Mouse (Mus musculus) stomach, postnatal 0 days (tissue): Measurements from ENCODE around the gene Eya4. TPM values are rescaled to one million over a fixed set of nuclear protein-coding genes. Genes with fewer than 3 reads are reported as not detected.

Source experiments
- ATAC-seq: fragments of 200-750 bp; cut with Nextera tagmentation; 2 replicates; pipeline ENCODE4 v1.8.0; 2017; ENCODE audit not compliant: low FRiP score, low TSS enrichment
- DNase-seq: peaks from one replicate; pipeline ENCODE4 v3.0.0-alpha.2; 2016; ENCODE audit warnings: low spot score
- H3K27ac ChIP-seq: fragments of 300-500 bp; sonication (generic); replicated peaks from 2 replicates; pipeline ENCODE4 v1.5.1; 2014; ENCODE audit warnings: mild to moderate bottlenecking, control low read depth
- H3K27me3 ChIP-seq: fragments of 300-500 bp; sonication (generic); 2 replicates; pipeline ENCODE4 v1.6.1; 2014; ENCODE audit warnings: low read length; ENCODE audit not compliant: control insufficient read depth, insufficient read depth
- H3K36me3 ChIP-seq: fragments of 300-500 bp; sonication (generic); 2 replicates; pipeline ENCODE4 v1.6.1; 2014; ENCODE audit warnings: low read length, mixed read lengths; ENCODE audit not compliant: control insufficient read depth, insufficient read depth
- H3K4me1 ChIP-seq: fragments of 300-500 bp; sonication (generic); replicated peaks from 2 replicates; pipeline ENCODE4 v1.6.1; 2014; ENCODE audit warnings: antibody characterized with exemption; ENCODE audit not compliant: control insufficient read depth, insufficient read depth
- H3K4me2 ChIP-seq: fragments of 300-500 bp; sonication (generic); replicated peaks from 2 replicates; pipeline ENCODE4 v1.6.1; 2014; ENCODE audit warnings: low read depth, mild to moderate bottlenecking, control low read depth, moderate library complexity
- H3K4me3 ChIP-seq: fragments of 300-500 bp; sonication (generic); 2 replicates; pipeline ENCODE4 v1.5.1; 2014; ENCODE audit warnings: low read depth, low read length, control low read depth
- H3K9ac ChIP-seq: fragments of 300-500 bp; sonication (generic); 2 replicates; pipeline ENCODE4 v1.6.1; 2014; ENCODE audit warnings: mild to moderate bottlenecking, low read length, control low read depth, mixed read lengths
- H3K9me3 ChIP-seq: fragments of 300-500 bp; sonication (generic); 2 replicates; pipeline ENCODE4 v1.6.1; 2016; ENCODE audit warnings: low read length; ENCODE audit not compliant: control insufficient read depth
- CTCF ChIP-seq: IDR thresholded peaks from 2 replicates; pipeline ENCODE4 v1.5.1; 2016; ENCODE audit warnings: antibody characterized with exemption, low read depth, mild to moderate bottlenecking, moderate library complexity
- EP300 ChIP-seq: optimal IDR thresholded peaks from 2 replicates; pipeline ENCODE3; 2016; ENCODE audit warnings: antibody characterized with exemption
- WGBS: fragments of 180-500 bp; shearing (Covaris S2); extraction: QIAGEN DNeasy Blood & Tissue Kit; methylation state at CpG from one replicate; pipeline ENCODE4 v1.1.7; 2014; 5-methylcytosine and 5-hydroxymethylcytosine counted together
- polyA plus RNA-seq: library from polyadenylated mRNA; unstranded; fragments of >200 nt; fragmentation: Nextera tagmentation; extraction: Ambion mirVana; gene quantifications from 2 replicates; pipeline ENCODE4 v1.2.1, GENCODE M21; 2015

Eya4 gene
- polyA plus RNA-seq, 1 experiment from 2014 or later, result 0.33 TPM

DNA sequence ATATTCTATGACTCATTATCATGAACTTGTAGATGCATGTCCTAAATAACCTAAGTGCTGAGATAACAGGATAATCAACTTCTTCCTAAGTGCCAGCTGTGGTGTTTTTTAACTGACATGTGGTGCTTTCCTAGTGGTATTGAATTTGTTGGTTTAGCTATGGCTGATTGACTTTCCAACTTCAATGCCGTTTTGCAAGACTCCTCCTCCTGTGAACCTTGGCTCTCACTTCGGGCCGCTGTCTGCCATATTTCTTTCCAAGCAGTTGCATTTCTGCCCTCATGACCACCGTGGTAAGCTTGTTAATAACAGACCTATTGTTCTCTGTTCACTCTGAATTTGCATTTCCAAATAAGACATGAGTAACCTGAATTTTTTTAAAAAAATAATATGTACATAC, 98.4 kb downstream of the Eya4 start:
- Histone ChIP-seq H3K27ac (no peak overlapping the region), H3K9ac (no peak overlapping the region), H3K4me3 (no peak overlapping the region), H3K36me3 (no peaks in the 10 kb centered on the region), H3K4me1 (no peaks in the 10 kb centered on the region), H3K9me3 (no peaks in the 10 kb centered on the region), H3K27me3 (no peaks in the 10 kb centered on the region), H3K4me2 (no peak overlapping the region)
- ATAC-seq (no peak), DNase-seq (no peak)
- WGBS, result 69% methylated on average over 4 of the region's 4 CpGs
- TF ChIP-seq CTCF (no peak), EP300 (no peak)

DNA sequence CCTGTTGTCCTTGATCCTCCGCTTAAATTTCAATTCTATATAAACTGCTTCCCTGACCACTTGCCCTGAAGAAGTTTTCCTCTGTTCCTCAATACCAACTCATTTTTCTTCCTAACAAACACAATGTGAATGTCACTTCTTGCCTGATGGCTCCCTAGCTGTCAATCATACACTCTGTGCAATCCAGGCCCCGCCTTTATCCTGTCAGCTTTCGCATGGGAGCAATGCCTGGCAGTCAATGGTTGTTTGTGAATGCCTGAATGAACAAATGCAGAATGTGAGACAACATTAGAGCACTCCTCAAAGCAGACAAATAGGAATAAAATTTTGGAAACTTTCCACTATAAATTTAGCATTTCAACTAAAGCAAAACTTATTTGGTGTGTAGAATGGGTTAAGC, 104.1 kb downstream of the Eya4 start:
- Histone ChIP-seq H3K36me3 (no peaks in the 10 kb centered on the region), H3K9ac (no peak overlapping the region), H3K9me3 (no peaks in the 10 kb centered on the region), H3K27ac (no peak overlapping the region), H3K4me3 (no peak overlapping the region), H3K4me2 (no peak overlapping the region), H3K27me3 (no peaks in the 10 kb centered on the region), H3K4me1 (no peaks in the 10 kb centered on the region)
- WGBS, result 84% methylated on average over 3 of the region's 3 CpGs
- no peak for TF ChIP-seq CTCF
- no peak for TF ChIP-seq EP300
- no peak for DNase-seq
- no peak for ATAC-seq

DNA sequence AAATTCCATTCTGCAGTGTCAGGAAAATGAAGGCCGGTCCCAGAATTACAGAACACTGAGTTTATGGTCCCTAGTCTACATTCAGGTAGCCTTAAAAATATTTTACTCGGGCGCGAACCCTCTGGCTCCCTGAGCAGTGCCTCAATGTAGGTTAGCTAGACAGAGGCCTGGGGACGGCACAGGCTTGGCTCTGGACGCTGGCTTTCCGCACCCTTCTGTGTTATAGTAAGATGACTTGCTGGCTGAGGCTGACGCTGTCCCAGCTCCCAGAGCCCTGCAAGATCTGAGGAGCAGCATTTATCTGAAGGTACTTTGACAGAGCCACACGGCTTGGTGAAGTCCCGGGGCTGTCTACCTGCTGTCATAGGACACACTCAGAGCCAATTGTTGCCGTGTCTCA, 113.7 kb downstream of the Eya4 start:
- no peak for ATAC-seq
- no peaks in the 10 kb centered on the region for H3K4me1 ChIP-seq
- no peaks in the 10 kb centered on the region for H3K27me3 ChIP-seq
- H3K9ac ChIP-seq, result no peak overlapping the region
- WGBS, result 72% methylated on average over 11 of the region's 11 CpGs
- no peak overlapping the region for H3K4me3 ChIP-seq
- no peaks in the 10 kb centered on the region for H3K36me3 ChIP-seq
- no peak for TF ChIP-seq CTCF
- TF ChIP-seq EP300, result no peak
- no peak overlapping the region for H3K27ac ChIP-seq
- H3K4me2 ChIP-seq, result no peak overlapping the region
- H3K9me3 ChIP-seq, result no peaks in the 10 kb centered on the region
- no peak for DNase-seq

DNA sequence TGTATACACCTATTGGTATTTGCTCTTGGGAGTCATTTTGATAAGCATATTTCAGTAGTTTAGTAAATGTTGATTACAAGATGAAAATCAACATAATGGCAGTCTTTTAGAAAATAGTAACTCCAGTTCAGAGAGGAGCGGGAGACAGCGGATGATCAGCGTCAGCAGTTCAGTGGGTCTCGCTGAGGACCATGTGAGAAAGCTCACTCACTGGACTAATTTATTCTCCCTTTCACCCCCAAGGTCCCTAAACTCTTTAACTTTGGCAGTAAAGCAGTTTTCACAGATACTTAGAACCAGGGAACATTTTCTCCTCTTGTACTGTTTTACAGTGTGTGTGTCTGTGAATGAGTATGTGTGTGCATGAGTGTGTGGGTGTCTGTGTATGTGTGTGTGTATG, 115.2 kb downstream of the Eya4 start:
- 73% methylated on average over 4 of the region's 4 CpGs for WGBS
- Histone ChIP-seq H3K4me3 (no peak overlapping the region), H3K27ac (no peak overlapping the region), H3K4me2 (no peak overlapping the region), H3K27me3 (no peaks in the 10 kb centered on the region), H3K9me3 (no peaks in the 10 kb centered on the region), H3K4me1 (no peaks in the 10 kb centered on the region), H3K9ac (no peak overlapping the region), H3K36me3 (no peaks in the 10 kb centered on the region)
- no peak for ATAC-seq
- no peak for DNase-seq
- no peak for TF ChIP-seq EP300
- TF ChIP-seq CTCF, result no peak

DNA sequence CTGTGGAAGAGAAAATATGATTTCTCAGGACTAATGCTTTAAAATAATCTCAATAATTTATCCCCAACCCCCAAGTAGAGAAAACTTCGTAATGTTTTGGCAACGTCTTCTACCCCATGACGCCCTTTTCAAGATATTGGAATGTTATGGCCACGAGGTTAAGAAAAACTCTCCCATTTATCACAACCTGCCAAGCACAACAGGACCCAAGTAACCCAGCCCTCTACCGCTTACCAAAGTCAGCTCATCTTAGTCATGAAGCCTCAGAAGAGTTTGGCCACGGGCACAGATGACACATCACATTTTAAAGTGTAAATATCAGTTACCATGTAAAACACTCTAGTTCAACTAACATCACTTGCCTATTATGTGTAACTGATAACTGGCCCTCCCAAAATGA, 117.2 kb downstream of the Eya4 start:
- no peak overlapping the region for H3K4me3 ChIP-seq
- 42% methylated on average over 6 of the region's 6 CpGs for WGBS
- H3K4me1 ChIP-seq, result no peaks in the 10 kb centered on the region
- TF ChIP-seq CTCF (no peak), EP300 (no peak)
- H3K27ac ChIP-seq, result no peak overlapping the region
- no peak overlapping the region for H3K4me2 ChIP-seq
- H3K27me3 ChIP-seq, result no peaks in the 10 kb centered on the region
- no peaks in the 10 kb centered on the region for H3K36me3 ChIP-seq
- H3K9me3 ChIP-seq, result no peaks in the 10 kb centered on the region
- ATAC-seq (no peak), DNase-seq (no peak)
- H3K9ac ChIP-seq, result no peak overlapping the region

DNA sequence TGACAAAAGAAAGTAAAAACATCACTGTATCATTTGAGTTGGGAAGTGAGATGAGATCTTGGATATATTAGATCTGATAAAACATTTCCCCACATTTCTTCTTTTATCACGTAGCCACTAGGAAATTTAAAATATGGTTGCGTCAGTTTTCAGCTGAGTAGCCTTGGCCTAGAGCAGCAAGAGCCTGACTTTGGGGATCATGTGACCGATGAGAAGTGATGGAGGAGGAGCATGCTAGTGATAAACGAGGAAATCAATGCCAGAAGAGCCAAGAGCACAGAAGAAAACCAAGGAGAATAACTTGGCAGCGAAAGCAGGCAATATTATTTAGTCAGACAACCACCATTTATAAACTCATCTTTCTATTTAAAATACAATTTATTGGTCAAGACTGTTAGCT, 119.7 kb downstream of the Eya4 start:
- Histone ChIP-seq H3K27me3 (no peaks in the 10 kb centered on the region), H3K4me2 (no peak overlapping the region), H3K9me3 (no peaks in the 10 kb centered on the region), H3K4me3 (no peak overlapping the region), H3K36me3 (no peaks in the 10 kb centered on the region), H3K27ac (no peak overlapping the region), H3K4me1 (no peaks in the 10 kb centered on the region), H3K9ac (no peak overlapping the region)
- 73% methylated on average over 5 of the region's 5 CpGs for WGBS
- ATAC-seq (no peak), DNase-seq (no peak)
- TF ChIP-seq CTCF (no peak), EP300 (no peak)

DNA sequence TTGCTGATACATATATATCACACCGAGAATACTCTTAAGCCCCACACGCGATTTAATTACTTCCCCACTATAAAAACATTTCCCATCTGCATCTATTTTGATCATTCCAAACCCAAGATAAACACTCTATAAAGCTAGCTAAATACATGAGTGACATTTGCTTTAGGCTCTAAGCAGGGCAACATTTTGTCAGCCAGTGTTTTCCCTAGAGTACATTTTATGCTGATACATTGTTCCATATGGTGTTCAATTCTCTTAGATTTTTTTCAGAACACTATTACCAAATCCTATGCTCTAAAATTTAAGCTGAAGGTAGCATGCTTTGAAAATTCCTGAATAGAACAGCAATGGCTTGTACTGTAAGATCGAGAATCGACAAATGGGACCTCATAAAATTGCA, 127.2 kb downstream of the Eya4 start:
- Histone ChIP-seq H3K4me2 (no peak overlapping the region), H3K27me3 (no peaks in the 10 kb centered on the region), H3K9me3 (no peaks in the 10 kb centered on the region), H3K36me3 (no peaks in the 10 kb centered on the region), H3K27ac (no peak overlapping the region), H3K9ac (no peak overlapping the region), H3K4me1 (no peaks in the 10 kb centered on the region), H3K4me3 (no peak overlapping the region)
- DNase-seq (no peak), ATAC-seq (no peak)
- TF ChIP-seq EP300 (no peak), CTCF (no peak)
- WGBS, result 73% methylated on average over 5 of the region's 5 CpGs
